Mouse (Mus musculus) forelimb bud, embryonic 11.5 days (tissue): ENCODE data around the gene Mdfi.
A peak's percentile ranks its signal among the peaks of the same experiment; 100 is the strongest.

Source experiments
- DNase-seq: peaks from one replicate; pipeline ENCODE4 v3.0.0-alpha.2; 2012; ENCODE audit warnings: low read depth, low spot score

The Mdfi gene

DNA sequence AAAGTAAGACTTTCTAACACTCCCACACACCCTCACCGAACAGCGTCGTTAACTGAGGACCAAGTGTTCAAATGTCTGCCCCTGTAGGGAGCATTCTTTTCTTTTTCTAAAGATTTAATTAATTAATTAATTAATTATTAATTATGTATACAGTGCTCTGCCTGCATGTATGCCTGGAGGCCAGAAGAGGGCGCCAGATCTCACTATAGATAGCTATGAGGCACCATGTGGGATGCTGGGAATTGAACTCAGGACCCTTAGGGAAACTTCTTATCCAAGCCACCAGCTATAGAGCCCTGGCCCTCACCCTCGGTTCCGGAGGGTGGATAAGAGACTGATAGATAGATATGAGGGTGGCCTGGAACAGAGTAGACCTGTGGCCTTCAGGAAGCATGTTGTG lies 13.5 kb upstream of the Mdfi start:
- DNase-seq = no peak

DNA sequence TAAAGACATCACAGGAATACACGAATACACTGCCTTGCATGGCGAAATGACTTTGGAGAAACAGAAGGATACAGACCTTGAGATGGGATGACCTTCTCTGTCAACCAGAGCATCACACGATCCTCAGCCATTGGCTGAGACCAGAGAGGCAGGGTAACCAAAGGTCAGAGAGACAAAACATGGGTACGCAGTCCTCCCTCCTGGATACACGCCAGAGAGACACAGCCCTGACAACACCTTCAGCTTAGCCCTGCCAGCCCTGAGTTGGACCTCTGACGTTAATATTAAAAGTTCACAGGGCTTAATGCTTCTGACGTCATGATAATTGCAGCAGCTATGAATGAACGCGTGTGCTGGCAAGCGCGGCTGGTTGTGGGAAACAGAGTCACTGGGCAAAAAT lies 11.1 kb upstream of the Mdfi start:
- no peak for DNase-seq

DNA sequence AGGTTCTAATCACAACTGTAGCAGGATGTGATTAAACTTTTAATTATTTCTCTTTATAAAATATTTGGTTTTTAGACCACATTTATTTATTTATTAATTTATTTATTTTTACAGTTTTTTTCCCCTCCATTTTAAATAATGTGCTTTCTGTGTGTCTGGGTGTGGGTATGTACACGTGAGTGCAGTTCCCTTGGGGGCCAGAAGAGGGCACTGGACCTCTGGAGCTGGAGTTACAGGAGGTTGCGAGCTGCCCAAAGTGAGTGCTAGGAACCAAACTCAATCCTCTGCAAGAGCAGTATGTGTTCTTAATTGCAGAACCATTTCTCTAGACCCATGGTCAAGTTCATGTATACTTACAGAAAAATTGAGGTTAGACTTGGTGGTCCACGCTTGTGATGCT lies 9.0 kb upstream of the Mdfi start:
- no peak for DNase-seq

DNA sequence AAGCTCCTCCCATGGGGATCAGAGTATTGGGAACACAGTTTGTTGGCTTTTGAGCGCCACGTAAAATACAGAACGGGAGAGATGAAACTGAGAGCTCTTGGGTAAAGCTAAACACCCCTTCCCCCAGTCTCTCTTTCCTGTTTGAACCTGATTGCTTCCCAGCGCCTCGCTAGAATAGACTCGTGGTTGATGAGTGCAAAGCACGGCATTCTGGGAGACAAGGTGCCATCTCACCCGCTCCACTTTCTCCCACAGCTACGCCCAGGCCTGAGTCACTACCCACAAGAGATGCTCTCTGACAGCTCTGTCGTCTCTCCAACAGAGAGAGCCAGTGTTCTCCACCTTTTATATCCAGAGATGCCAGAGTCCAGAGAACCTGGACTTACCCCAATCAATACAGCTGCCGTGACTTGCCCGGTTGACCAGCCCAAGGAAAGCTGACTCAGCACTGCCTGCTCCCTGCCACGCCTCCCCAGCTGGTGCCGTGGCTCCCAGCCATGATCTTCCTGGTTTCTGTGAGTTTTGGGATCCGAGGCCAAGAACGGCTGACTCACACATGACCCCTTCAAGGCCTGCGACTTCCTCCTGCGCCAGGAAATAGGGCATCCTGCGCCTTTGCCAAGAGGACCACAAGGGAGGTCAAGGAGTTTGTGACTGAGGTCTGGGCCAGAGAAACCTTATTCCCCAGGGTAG lies 7.6 kb upstream of the Mdfi start:
- DNase-seq = no peak

DNA sequence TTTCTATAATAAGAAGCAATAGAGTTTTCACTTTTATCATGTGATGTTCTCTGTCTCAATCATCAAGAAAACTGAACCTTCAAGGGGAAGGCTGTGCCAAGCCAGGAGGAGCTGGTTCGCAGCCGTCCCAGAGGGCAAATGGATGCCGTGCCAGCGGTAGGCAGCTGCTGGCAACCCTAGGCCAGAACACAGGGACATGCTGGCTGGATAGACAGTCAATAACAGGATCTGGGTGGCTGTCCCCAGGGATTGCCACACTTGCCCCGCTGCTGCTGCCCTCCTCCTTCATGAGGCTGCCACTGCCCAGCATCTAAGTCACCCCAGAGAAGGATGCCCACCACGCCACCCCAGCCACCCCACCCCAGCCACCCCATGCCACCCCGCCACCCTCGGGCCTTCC lies 7.0 kb upstream of the Mdfi start:
- DNase-seq = no peak

DNA sequence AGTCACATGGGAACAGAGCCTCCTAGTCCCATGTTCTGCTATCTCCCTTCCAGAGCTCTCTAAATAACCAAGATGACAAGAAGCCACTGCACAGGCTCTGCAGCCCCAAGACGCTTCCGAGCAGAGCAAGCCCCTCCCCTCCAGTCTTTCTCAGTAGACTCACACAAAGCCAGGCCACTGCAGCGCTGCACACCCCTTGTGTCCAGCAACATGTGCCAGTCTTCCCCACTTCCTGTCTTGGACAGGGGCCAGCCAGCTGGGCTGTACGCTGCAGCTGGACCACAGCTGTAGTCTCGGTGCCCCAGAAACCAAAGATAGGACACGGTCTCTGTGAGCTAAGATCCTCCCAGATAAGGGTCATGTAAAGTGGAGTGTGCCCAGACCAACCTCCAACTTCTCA lies 3.3 kb upstream of the Mdfi start:
- no peak for DNase-seq

DNA sequence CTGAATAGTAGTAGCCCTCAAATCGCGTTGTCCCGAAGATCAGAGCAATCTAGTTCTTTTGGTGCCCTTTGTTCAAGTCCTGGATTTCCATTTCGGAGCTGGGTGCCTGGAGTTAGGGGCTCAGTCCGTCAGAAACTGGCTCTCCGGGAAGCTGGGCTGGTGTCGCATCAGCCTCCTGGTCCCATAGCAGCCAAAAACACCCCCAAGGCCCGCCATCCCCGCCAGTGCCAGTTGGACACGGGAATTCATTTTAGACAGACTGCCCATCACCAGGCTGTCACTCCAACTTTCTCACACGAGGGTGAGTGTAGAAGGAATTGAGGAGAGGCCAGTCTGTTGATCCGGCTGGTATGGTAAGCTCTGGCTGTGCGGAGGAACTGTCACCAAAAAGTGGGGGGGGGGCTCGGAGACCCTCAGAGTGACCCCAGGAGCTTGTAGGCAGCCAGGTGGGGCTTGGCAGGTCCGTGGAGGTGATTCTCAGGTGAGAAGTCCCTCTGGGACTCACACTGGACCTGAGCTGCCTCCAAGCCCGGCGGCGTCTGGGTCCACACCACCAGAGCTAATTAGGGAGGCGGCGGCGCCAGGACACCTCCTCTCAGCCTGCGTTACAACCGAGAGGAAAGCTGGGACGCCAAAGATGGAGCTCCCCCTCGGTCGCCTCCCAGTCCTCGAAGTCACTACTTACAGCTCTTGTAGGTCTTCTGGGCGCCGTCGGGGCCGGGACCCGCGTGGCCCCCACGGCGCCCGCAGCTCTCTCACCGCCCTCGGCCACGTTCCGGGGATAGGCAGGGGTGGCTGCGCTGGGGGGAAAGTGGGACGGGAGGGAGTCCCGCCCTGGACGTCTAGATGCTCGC lies 636 bp downstream of the Mdfi start:
- DNase-seq = no peak

DNA sequence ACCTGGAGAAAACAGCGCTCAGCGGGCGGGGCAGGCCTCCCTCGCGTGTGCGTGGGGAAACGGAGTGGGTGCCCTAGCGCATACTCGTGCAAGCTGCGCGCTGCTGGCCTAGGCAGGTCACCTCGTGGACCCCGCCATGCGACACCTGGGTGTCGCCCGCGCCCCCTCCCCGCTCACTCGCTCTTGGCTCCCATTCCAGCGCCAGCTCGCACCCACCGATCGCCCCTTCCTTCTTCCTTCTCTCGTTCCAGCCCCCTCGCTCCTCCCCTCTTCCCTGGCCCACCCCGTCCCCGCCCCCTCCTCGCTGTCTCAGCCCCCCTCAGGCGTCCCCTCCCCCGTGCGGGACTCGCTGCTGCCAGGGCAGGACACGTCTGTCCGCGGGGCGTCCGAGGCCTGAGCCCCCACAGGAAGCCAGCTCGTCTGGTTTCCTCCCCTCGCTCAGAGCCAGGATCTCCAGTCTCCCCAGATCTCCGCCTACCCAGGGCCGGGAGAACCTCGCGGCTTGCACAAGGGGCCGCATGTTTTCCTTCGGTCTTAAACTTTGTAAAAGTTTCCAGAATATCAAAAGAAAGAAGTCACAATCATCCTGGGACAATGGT lies 1.4 kb downstream of the Mdfi start:
- DNase-seq = peak; percentile 72

DNA sequence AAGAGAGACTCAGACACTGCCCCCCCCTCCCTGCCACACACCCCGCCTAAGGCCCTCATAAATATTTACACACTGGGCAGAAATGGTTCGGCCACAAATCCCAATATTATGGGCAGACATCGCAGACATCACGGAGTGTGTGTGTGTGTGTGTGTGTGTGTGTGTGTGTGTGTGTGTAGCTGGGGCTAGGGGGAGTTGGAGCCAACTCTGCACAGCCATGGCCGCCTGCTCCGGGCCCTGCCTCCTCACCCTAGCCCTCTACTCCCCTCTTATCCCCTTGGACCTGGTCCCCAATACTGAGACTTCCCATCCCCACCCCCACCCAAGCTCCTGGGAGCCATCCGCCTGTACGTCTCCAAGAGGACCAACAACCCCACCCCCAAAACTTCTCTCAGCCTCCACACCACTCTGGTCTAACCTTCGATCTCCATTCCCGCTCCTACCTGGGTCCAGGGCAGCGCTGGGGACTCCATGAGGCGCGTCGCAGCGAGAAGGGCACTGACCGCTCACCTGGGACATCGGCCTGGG lies 1.9 kb downstream of the Mdfi start:
- DNase-seq = no peak

DNA sequence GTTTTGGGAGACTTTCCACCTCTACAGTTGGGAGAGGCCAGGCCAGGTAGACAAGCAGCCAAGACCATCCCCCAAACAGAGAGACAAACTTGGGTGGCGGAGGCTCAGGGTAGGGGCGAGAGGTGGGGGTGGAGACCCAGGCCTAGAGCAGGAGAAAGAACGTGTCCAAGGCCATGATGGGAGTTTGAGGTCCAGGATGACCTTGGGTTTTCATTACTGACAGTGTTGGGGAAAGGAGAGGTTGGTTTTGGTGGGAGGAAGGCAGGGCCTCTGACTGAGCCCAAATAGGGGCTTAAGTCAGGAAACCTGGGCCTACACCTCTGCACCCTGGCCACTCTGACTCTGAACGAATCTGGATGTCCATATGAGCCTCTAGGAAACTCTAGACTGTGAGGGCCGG lies 2.7 kb downstream of the Mdfi start:
- DNase-seq = no peak

DNA sequence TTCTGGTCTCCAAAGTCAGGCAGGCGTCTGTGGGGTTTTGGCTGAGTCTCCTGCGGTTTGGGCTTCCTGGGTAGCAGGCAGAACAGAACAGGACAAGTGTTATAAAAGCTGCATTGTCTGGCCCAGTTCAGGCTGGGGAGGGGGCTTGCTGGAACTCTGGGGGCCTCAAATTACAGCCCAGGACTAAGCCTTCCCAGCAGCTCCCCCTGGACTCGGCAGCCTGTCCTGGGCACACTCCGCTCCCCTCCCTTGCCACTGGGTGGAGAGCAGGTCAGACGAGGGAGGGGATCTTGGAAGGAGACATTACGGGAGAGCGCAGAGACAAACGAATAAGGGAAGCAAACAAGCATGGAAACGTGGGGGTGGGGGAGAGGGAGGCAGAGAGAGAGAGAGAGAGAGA lies 3.3 kb downstream of the Mdfi start:
- peak; percentile 59 for DNase-seq

DNA sequence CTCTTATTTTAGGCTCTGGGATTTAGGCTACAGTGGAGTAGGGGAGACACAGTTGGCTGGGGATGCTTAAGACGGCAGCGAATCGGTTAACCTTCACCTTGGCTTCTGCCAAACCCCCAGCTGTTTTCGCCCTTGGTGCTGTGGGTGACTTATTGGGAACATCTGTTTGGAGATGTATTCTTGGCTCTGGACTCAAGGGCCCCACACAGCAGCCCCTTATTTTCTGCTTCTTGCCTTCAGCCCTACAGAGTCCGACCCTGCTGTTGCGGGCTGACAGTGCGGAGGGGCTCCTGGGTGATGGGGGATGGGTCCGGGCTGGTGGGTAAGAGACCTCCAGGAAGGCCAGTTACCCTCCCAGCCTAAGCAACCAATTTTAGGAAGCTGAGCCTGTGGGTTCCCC lies 13.2 kb downstream of the Mdfi start:
- DNase-seq = no peak

DNA sequence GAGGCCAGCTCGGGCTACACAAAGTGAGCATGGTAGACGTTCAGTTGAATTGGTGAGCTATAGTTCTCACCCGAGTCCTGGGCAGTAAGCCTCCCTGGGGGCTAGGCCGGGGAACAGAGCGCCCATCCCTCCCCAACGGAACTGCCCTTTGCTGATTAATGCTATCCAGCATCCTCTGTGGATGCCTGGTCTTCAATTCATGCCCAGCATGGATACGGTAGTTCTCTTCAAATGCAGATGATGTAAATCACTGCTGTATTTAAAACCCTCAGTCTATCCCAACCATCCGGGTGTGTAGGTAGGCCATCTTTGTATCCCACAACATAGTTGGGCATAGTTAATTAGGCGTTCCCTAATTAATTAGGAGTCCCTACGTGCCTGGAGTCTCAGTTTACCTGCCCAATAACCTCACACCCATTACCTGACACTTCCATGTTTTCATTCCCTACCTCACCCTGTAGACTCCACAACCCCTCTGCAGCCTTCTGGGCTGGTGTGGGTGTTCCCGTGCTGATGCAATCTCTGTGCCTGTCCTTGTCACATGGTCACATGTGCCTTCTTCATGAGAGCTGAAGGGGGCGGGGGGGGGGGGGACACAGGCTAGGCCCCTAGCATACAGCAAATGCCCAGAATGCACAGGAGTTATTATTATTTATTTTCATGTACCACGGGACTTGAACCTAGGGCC lies 16.3 kb downstream of the Mdfi start:
- no peak for DNase-seq

DNA sequence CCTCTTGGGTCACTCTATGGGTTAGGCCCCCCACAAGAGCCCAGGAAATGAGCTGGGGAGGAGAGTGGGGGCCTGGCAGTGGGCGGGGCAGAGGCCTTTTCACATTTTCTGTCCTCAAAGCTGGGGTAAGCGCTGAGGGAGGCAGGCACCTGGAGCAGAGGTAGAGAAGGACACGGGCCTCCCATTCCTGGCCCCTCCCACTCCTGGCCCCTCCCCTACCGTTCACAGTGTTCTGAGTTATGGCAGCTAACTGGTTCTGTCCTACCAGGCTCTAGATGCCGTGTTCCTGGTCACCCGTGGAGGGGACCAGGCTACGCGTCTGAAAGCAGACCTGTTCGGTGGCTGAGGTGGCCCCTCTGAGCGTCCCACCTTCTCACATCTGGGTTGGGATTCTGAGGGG lies 19.0 kb downstream of the Mdfi start:
- no peak for DNase-seq

DNA sequence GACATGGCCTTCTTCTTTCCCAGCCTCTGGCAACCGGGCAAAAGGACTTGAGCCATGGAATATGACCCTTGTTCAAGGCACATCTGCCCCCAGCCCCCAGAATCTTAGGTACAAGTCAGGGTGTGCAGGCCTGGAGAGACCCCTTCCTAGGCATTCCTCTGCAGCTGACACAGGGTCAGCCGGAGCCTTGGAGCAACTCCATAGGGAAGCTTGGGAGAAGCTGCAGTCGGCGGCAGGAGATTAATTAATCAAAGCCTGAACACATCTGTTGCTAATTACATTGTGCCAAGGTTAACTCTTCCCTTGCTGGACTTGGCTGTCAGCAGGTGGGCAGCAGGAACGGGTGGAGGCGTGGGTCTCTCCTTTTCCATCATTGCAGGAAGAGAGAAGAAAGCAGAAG lies 20.0 kb downstream of the Mdfi start:
- no peak for DNase-seq

DNA sequence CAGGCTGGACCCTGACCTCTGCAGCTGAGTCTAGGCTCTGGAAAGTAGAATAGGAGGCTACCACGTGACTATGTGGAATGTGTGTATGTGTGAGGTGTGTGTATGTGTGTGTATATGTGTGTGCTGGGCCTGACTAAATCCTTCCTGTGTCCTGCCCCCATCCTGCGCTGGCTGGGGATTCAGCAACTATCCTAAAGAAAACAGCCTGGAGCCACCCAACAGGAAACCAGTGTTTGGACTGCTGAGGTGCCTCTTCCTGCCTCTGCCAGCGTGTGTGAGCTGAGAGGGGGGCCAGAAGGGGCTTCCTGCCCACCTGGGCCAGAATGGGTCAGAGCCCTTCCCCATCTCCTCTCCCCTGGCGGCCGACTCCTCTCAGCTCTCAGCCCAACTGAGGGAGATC lies 20.9 kb downstream of the Mdfi start:
- DNase-seq = no peak

DNA sequence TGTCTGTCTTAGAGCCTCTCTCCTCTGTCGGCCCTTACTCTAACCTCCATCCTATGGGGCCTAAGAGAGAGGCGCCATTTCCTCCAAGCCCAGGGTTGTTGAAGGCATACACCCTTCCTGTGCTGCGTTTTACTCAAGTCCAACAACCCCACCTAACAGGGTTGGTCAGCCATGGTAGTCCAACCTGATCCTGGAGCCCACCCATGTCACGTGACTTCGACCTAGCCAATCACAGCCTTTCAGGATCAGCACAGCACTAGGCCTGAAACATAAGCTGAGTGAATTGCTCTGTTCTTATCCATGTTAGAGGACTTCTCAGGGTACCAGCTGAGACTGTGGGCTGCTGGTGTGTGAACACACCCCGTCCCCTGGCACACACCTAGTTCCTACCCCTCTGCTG lies 22.3 kb downstream of the Mdfi start:
- DNase-seq = no peak

DNA sequence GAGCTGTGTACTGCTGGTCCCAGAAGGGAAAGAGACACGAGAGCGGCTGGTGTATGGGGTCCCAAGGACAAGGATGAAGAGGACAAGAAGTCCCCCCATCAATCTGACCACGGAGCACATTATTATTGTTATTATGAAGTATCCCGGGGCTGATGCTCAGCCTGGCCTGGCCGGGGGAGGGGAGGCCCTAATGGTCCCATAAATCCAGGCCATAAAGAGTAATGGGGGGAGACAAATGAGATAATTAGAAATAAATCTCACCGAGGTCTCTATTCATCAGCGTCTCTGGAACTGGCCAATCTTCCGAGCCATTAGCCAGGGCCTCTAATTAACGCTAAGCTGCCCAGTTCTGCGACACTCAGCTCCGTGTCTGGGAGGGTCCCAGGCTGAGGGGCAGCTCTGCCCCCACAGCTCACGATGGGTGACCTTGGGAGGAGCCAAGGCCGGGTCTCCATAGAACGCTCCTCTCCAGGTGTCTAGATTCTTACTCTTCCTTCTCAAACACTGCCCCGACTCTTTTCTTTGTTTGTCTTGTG lies 23.2 kb downstream of the Mdfi start:
- no peak for DNase-seq

DNA sequence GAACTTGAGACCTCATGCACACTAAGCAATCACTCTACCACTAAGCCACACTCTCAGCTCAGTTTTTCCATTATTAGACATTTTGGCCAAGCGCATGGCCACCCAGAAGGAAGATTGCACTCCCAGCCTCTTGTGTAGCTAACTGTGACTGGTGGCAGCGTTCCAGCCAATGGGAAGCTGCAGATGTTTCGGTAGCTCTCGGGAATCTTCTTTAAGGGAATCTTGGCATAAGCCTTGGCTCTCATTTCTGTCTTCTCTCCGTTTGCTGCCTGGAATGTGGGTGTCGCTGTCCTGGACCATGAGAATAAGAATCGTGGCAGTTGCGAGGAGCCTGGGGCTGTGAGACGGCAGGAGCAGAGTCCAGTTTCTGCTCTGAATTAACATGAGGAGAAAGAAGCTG lies 28.3 kb downstream of the Mdfi start:
- DNase-seq = no peak

DNA sequence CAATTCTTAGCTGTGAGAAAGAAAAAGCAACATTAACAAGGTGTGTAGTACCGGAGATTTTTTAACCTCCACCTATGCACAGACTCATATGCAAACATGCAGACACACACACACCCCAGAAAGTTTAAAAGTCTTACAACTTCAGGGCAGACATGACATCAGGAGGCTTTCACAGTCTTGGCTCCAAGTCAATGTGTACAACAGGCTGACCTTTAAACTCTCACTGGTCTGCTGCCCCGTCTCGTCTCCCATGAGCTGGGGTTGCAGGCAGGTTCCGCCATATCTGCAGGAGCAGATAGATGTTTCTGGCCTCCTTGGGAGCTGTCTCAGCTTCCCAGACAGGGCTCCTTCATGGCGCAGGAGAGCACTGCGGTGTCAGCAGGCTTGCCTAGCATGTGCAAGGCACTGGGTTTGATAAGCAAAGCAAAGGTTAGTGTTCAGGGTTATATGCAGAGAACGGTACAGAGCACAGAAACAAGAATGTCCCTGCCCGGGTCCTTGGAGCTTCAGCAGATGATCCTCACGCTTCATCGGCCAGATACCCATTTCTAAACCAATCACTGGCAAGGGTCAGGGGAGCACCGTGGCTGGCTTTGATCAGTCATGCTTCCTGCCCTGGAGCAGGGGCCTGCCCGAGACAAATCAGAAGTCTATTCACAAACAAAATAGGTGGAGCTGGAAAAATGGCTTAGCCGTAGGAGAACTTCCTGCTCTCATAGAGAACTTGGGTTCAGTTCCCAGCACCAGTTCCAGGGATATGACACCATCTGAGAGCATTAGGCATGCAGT lies 29.2 kb downstream of the Mdfi start:
- no peak for DNase-seq

DNA sequence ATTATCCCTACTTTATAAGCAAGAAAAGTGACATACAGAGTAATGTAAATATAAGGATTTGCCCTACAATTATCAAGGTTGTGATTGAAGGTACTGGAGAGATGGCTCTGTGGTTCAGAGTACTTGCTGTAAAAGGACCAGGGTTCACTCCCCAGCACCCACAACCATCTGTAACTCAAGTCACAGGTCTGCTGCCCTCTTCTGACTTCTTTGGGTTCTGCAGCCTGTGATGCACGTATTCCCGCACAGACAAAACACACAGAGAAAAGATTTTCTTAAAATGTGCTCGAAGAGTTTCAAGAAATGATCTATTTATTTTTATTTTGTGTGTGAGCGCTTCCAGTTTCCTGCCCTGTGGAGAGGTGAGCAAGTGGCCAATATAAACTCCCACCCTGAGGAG lies 30.8 kb downstream of the Mdfi start:
- DNase-seq = no peak
